Mouse (Mus musculus) embryonic facial prominence, embryonic 14.5 days (tissue): ENCODE results near the gene Nadk. TPM values are rescaled to one million over a fixed set of nuclear protein-coding genes. Genes with fewer than 3 reads are reported as not detected.

Experiments
- ATAC-seq: fragments of 200-750 bp; cut with Nextera tagmentation; 2 replicates; pipeline ENCODE4 v1.8.0; 2017; ENCODE audit warnings: low read depth, moderate number of reproducible peaks, moderate TSS enrichment
- DNase-seq: peaks from one replicate; pipeline ENCODE4 v3.0.0-alpha.2; 2015; ENCODE audit warnings: low spot score
- H3K27ac ChIP-seq: fragments of 300-500 bp; sonication (generic); replicated peaks from 2 replicates; pipeline ENCODE4 v1.5.1; 2014; ENCODE audit warnings: low read depth, mild to moderate bottlenecking, low read length, moderate library complexity
- H3K27me3 ChIP-seq: fragments of 300-500 bp; sonication (generic); replicated peaks from 2 replicates; pipeline ENCODE4 v1.6.1; 2014; ENCODE audit warnings: low read length; ENCODE audit not compliant: control insufficient read depth, insufficient read depth
- H3K36me3 ChIP-seq: fragments of 300-500 bp; sonication (generic); 2 replicates; pipeline ENCODE4 v1.6.1; 2014; ENCODE audit warnings: low read length, mixed read lengths; ENCODE audit not compliant: control insufficient read depth, insufficient read depth
- H3K4me1 ChIP-seq: fragments of 300-500 bp; sonication (generic); 2 replicates; pipeline ENCODE4 v1.6.1; 2014; ENCODE audit warnings: antibody characterized with exemption, low read length; ENCODE audit not compliant: control insufficient read depth, insufficient read depth
- H3K4me2 ChIP-seq: fragments of 300-500 bp; sonication (generic); 2 replicates; pipeline ENCODE4 v1.6.1; 2014; ENCODE audit warnings: low read depth, mild to moderate bottlenecking, low read length, moderate library complexity, mixed read lengths
- H3K4me3 ChIP-seq: fragments of 300-500 bp; sonication (generic); 2 replicates; pipeline ENCODE4 v1.5.1; 2014; ENCODE audit warnings: low read depth, mild to moderate bottlenecking, low read length
- H3K9ac ChIP-seq: fragments of 300-500 bp; sonication (generic); 2 replicates; pipeline ENCODE4 v1.6.1; 2014; ENCODE audit warnings: low read depth, mild to moderate bottlenecking, low read length, moderate library complexity, mixed read lengths
- H3K9me3 ChIP-seq: fragments of 300-500 bp; sonication (generic); 2 replicates; pipeline ENCODE4 v1.6.1; 2016; ENCODE audit warnings: low read length; ENCODE audit not compliant: control insufficient read depth
- polyA plus RNA-seq: library from polyadenylated mRNA; unstranded; fragments of >200 nt; fragmentation: Nextera tagmentation; extraction: Ambion mirVana; gene quantifications from 2 replicates; pipeline ENCODE4 v1.2.1, GENCODE M21; 2014

Nadk gene
- polyA plus RNA-seq, 1 experiment from 2014 or later: 89.2 TPM

GRCm38 (mm10) chr4:155635766-155636499, 73.8 kb downstream of the Nadk start:
- Histone ChIP-seq H3K9ac (no peak overlapping the region), H3K4me2 (no peak overlapping the region), H3K27ac (no peak overlapping the region), H3K36me3 (peaks cover 95% of the 10 kb centered on the region), H3K4me1 (no peaks in the 10 kb centered on the region), H3K27me3 (no peaks in the 10 kb centered on the region), H3K4me3 (no peak overlapping the region), H3K9me3 (no peaks in the 10 kb centered on the region)
- DNase-seq (no peak), ATAC-seq (no peak)

Other genes with a start within 250 kb of the Nadk start
- gene Prkcz, start 201.0 kb upstream of the Nadk start, polyA plus RNA-seq: 9.8 and 10.2 TPM in 2 replicates
- not detected in 2 replicates for gene Gabrd, start 164.3 kb upstream of the Nadk start, polyA plus RNA-seq
- gene Cfap74, start 153.2 kb upstream of the Nadk start, polyA plus RNA-seq: 4.4 and 4.5 TPM in 2 replicates
- gene Tmem52, start 93.3 kb upstream of the Nadk start, polyA plus RNA-seq: 0.54 and 1.3 TPM in 2 replicates
- 448 and 484 TPM in 2 replicates for gene Gnb1, start 71.0 kb upstream of the Nadk start, polyA plus RNA-seq
- gene Slc35e2, start 39.0 kb downstream of the Nadk start, polyA plus RNA-seq: 9.2 and 10.3 TPM in 2 replicates
- 47.1 and 50.8 TPM in 2 replicates for gene Cdk11b, start 62.5 kb downstream of the Nadk start, polyA plus RNA-seq
- not detected in 2 replicates for gene Gm10563, start 83.0 kb downstream of the Nadk start, polyA plus RNA-seq
- gene Mmp23, start 91.0 kb downstream of the Nadk start, polyA plus RNA-seq: 29.4 and 31.2 TPM in 2 replicates
- gene Mib2, start 106.8 kb downstream of the Nadk start, polyA plus RNA-seq: 24.8 and 27.3 TPM in 2 replicates
- gene Fndc10, start 132.0 kb downstream of the Nadk start, polyA plus RNA-seq: 6.3 and 6.9 TPM in 2 replicates
- 133 and 146 TPM in 2 replicates for gene Ssu72, start 142.4 kb downstream of the Nadk start, polyA plus RNA-seq
- 0.87 and 0.92 TPM in 2 replicates for gene Tmem240, start 172.4 kb downstream of the Nadk start, polyA plus RNA-seq
- gene Atad3a, start 198.7 kb downstream of the Nadk start, polyA plus RNA-seq: 77.0 and 77.9 TPM in 2 replicates
- 12.7 and 14.9 TPM in 2 replicates for gene Vwa1, start 212.3 kb downstream of the Nadk start, polyA plus RNA-seq
- 0.92 and 1.2 TPM in 2 replicates for gene Tmem88b, start 223.5 kb downstream of the Nadk start, polyA plus RNA-seq
- not detected in 2 replicates for gene Ankrd65, start 228.1 kb downstream of the Nadk start, polyA plus RNA-seq
- 199 and 219 TPM in 2 replicates for gene Mrpl20, start 240.5 kb downstream of the Nadk start, polyA plus RNA-seq